Mouse (Mus musculus): ENCODE measurements around the gene Ddx19b. TPM values are rescaled to one million over a fixed set of nuclear protein-coding genes. Genes with fewer than 3 reads are reported as not detected.

Gene Ddx19b
- total and polyA plus RNA-seq, 3 experiments = 3.2 to 10.3 (median 10.3) TPM

DNA sequence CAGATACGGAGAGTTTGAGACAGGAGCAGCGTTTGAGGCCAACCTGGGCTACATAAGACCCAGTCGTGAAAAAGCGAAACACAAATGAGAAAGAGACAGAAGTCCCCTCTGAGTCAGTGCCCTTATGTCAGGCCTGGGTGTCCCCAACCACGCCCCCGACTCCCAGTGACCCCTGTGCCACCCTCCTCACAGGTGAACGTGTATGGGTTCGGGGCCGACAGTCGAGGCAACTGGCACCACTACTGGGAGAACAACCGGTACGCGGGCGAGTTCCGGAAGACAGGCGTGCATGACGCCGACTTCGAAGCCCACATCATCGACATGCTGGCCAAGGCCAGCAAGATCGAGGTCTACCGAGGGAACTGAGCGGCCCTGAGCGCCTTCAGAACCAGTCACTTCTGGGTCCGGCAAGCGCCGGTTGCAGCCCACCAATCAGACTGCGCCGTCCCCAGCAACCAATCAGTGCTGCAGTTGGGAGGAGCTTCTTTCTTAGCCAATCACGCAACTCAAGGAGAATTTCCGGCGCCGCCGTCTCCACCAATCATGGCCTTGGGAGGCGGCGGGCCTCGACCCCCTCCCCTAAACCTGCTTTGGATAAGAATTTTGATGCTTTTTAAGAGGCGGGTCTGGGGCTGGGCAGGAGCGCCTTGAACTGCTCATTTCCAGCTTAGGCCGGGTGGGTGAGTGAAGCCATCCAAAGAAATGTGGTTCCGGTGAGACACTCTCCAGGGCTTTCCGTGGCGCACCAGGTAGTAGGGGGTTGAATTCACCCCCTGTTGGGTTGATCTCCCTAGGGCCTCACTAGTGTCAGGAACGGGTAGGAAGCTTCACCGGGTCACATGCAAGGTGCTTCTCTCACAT is 61.4 kb downstream of the Ddx19b start:
- peak overlapping the region; percentile 78 for H3K9ac ChIP-seq (ENCODE audit: low read depth, low read length)
- H3K27me3 ChIP-seq (ENCODE audit: control insufficient read depth, insufficient read depth, low read length) = no peaks in the 10 kb centered on the region
- no peaks in the 10 kb centered on the region for H3K36me3 ChIP-seq (ENCODE audit: control insufficient read depth, insufficient read depth, low read length)
- 16% methylated on average over 45 of the region's 45 CpGs for WGBS
- TF ChIP-seq EP300 (IDR thresholded peaks at IDR 0.05; ENCODE audit: insufficient read depth, low read depth, low read length) (no peak), CTCF (IDR thresholded peaks at IDR 0.05) (no peak), POLR2A (IDR thresholded peaks at IDR 0.05; ENCODE audit: insufficient read depth, low read depth, low read length) (peak; percentile 77)
- peak overlapping the region; percentile 75 for H3K27ac ChIP-seq
- H3K79me2 ChIP-seq (replicated peaks; ENCODE audit: control insufficient read depth, insufficient read depth, low read length) = no peaks in the 10 kb centered on the region
- peaks cover 9% of the 10 kb centered on the region for H3K4me1 ChIP-seq (ENCODE audit: control insufficient read depth, insufficient read depth, low read length)
- H3K4me3 ChIP-seq = peak overlapping the region; percentile 60
- DNase-seq = peak; percentile 82 to 91
- intact Hi-C loops (cut with DNase I) = loop anchor here (2.0 kb wide), 2 partner anchors 27 to 69 kb away; partner anchors contain the start of gene Ddx19a

DNA sequence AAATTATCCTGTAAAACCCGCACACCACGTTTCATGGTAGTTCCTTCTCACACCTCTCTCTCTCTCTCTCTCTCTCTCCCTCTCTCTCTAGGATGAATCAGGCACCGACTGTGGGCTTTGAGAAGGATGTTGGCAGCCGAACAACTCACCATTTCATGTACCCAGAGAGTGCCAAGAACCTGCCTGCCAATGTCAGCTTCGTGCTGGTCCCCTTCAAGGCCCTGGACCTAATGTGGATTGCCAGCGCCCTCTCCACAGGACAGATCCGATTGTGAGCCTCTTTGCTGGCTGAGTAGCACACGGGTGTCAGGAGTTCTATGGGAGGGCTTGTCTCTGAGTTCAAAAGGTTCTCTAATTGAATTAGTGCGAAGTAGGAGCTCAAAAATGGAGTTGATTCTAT is 64.2 kb downstream of the Ddx19b start:
- DNase-seq = no peak
- Histone ChIP-seq H3K4me1 (ENCODE audit: control insufficient read depth, insufficient read depth, low read length) (peaks cover 11% of the 10 kb centered on the region), H3K27ac (no peak overlapping the region), H3K9ac (ENCODE audit: low read depth, low read length) (no peak overlapping the region), H3K79me2 (replicated peaks; ENCODE audit: control insufficient read depth, insufficient read depth, low read length) (no peaks in the 10 kb centered on the region), H3K27me3 (ENCODE audit: control insufficient read depth, insufficient read depth, low read length) (no peaks in the 10 kb centered on the region), H3K4me3 (no peak overlapping the region), H3K36me3 (ENCODE audit: control insufficient read depth, insufficient read depth, low read length) (no peaks in the 10 kb centered on the region)
- intact Hi-C loops (cut with DNase I) = no loop called here
- TF ChIP-seq EP300 (IDR thresholded peaks at IDR 0.05; ENCODE audit: insufficient read depth, low read depth, low read length) (no peak), POLR2A (IDR thresholded peaks at IDR 0.05; ENCODE audit: insufficient read depth, low read depth, low read length) (no peak), CTCF (IDR thresholded peaks at IDR 0.05) (no peak)
- 64% methylated on average over 9 of the region's 9 CpGs for WGBS

DNA sequence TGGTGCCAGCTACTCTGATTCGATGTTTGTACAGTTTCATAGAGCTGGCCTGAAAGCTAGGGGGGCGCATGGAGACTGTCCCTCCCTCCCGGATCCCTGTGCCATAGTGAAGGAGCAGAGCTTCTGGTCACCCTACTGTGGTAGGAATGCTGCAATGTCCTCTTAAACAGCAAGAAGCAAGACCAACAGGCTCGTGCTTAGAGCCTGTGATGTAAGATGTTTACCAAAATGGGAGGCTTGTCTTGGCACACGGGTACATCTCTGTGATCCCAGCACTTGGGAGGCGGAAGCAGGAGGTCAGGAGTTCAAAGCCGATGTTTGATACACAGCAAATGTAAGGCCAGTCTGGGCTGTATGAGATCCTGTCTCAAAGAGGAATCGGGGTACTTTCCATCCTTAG is 65.0 kb downstream of the Ddx19b start:
- peaks cover 11% of the 10 kb centered on the region for H3K4me1 ChIP-seq (ENCODE audit: control insufficient read depth, insufficient read depth, low read length)
- no peak overlapping the region for H3K4me3 ChIP-seq
- no peak for TF ChIP-seq EP300 (IDR thresholded peaks at IDR 0.05; ENCODE audit: insufficient read depth, low read depth, low read length)
- TF ChIP-seq CTCF (IDR thresholded peaks at IDR 0.05) = no peak
- no peak for TF ChIP-seq POLR2A (IDR thresholded peaks at IDR 0.05; ENCODE audit: insufficient read depth, low read depth, low read length)
- H3K27me3 ChIP-seq (ENCODE audit: control insufficient read depth, insufficient read depth, low read length) = no peaks in the 10 kb centered on the region
- H3K27ac ChIP-seq = peak overlapping the region; percentile 64
- DNase-seq = peak in 1 of 2 experiments; percentile 33
- intact Hi-C loops (cut with DNase I) = no loop called here
- whole genome bisulfite sequencing = 38% methylated on average over 8 of the region's 8 CpGs
- no peaks in the 10 kb centered on the region for H3K79me2 ChIP-seq (replicated peaks; ENCODE audit: control insufficient read depth, insufficient read depth, low read length)
- H3K9ac ChIP-seq (ENCODE audit: low read depth, low read length) = no peak overlapping the region
- no peaks in the 10 kb centered on the region for H3K36me3 ChIP-seq (ENCODE audit: control insufficient read depth, insufficient read depth, low read length)

DNA sequence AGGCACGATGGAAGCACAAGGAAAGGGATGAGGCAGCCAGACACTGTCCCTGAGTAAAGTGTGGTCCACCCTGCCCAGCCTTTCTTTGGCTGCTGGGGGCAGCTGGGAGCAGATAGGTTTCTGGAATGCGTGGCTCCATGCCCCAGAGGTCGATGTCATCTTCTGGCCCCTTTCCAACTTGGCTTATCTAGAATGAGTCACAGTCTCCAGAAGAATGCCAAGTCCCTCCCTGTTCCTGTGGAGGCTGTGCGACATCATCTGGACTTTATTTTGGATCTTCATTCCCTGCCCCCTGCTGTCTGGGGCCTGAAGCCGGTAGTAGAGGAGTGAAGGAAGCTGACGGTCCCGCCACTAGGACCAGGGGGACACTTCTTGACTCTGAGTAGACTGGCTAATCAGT is 66.0 kb downstream of the Ddx19b start:
- H3K4me3 ChIP-seq = no peak overlapping the region
- peak; percentile 89; the same call in 1 of the 2 replicates for TF ChIP-seq EP300 (IDR thresholded peaks at IDR 0.05; ENCODE audit: insufficient read depth, low read depth, low read length)
- TF ChIP-seq CTCF (IDR thresholded peaks at IDR 0.05) = peak; percentile 81
- 0 out of 2 replicates have a peak, but pooled peaks have one; percentile 34 for TF ChIP-seq POLR2A (IDR thresholded peaks at IDR 0.05; ENCODE audit: insufficient read depth, low read depth, low read length)
- peak; percentile 84 to 89 for DNase-seq
- H3K27me3 ChIP-seq (ENCODE audit: control insufficient read depth, insufficient read depth, low read length) = no peaks in the 10 kb centered on the region
- 4% methylated on average over 7 of the region's 7 CpGs for WGBS
- H3K27ac ChIP-seq = peak overlapping the region; percentile 64
- H3K9ac ChIP-seq (ENCODE audit: low read depth, low read length) = no peak overlapping the region
- H3K79me2 ChIP-seq (replicated peaks; ENCODE audit: control insufficient read depth, insufficient read depth, low read length) = no peaks in the 10 kb centered on the region
- no peaks in the 10 kb centered on the region for H3K36me3 ChIP-seq (ENCODE audit: control insufficient read depth, insufficient read depth, low read length)
- intact Hi-C loops (cut with DNase I) = loop anchor here (2.0 kb wide), 2 partner anchors 15 to 45 kb away; no protein-coding TSS in a partner anchor
- H3K4me1 ChIP-seq (ENCODE audit: control insufficient read depth, insufficient read depth, low read length) = peaks cover 10% of the 10 kb centered on the region

DNA sequence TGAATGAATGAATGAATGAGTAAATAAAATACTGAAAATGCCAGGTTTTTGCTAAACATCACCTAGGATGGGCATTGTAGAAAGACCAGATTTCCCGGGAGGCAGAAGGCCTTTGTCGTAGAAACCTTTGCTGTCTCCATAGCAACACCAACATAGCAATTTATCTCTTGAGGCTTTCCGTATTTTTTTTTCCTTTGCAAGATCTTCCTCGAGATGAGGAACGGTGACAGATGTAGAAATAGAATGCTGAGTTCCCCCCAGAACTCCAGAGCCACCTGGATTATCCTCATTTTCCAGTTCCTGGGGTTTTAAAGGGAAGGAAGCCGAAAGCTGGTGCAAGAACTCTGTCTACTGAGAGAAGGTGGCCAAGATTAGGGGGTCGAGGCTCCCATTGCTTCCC is 66.9 kb downstream of the Ddx19b start:
- H3K4me1 ChIP-seq (ENCODE audit: control insufficient read depth, insufficient read depth, low read length) = peaks cover 9% of the 10 kb centered on the region
- H3K36me3 ChIP-seq (ENCODE audit: control insufficient read depth, insufficient read depth, low read length) = no peaks in the 10 kb centered on the region
- TF ChIP-seq CTCF (IDR thresholded peaks at IDR 0.05) (no peak), EP300 (IDR thresholded peaks at IDR 0.05; ENCODE audit: insufficient read depth, low read depth, low read length) (no peak), POLR2A (IDR thresholded peaks at IDR 0.05; ENCODE audit: insufficient read depth, low read depth, low read length) (no peak)
- no peaks in the 10 kb centered on the region for H3K79me2 ChIP-seq (replicated peaks; ENCODE audit: control insufficient read depth, insufficient read depth, low read length)
- no peak overlapping the region for H3K9ac ChIP-seq (ENCODE audit: low read depth, low read length)
- intact Hi-C loops (cut with DNase I) = loop anchor here (2.0 kb wide), 2 partner anchors 14 to 44 kb away; no protein-coding TSS in a partner anchor
- H3K27me3 ChIP-seq (ENCODE audit: control insufficient read depth, insufficient read depth, low read length) = no peaks in the 10 kb centered on the region
- H3K27ac ChIP-seq = peak overlapping the region; percentile 17; the same call in 1 of the 2 replicates
- no peak for DNase-seq
- 58% methylated on average over 7 of the region's 7 CpGs for WGBS
- H3K4me3 ChIP-seq = no peak overlapping the region

DNA sequence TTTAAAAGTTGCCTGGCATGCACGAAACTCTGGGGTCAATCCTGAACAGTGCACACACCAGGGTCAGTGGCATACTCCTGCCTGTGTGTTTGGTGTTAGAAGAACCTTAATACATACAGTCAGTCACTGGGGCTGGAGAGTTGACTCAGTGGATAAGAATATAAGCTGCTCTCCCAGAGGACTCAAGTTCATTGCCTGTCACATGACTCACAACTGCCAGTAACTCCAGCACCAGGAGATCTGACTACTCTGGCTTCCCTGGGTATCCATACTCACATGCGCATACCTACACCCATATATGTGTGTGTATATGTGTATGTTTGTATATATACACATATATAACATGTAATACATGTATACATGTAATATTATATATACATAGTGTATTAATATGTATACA is 68.5 kb downstream of the Ddx19b start:
- TF ChIP-seq POLR2A (IDR thresholded peaks at IDR 0.05; ENCODE audit: insufficient read depth, low read depth, low read length) = no peak
- no peak for DNase-seq
- 92% methylated on average over 2 of the region's 2 CpGs for whole genome bisulfite sequencing
- Histone ChIP-seq H3K9ac (ENCODE audit: low read depth, low read length) (no peak overlapping the region), H3K79me2 (replicated peaks; ENCODE audit: control insufficient read depth, insufficient read depth, low read length) (no peaks in the 10 kb centered on the region), H3K4me1 (ENCODE audit: control insufficient read depth, insufficient read depth, low read length) (peaks cover 9% of the 10 kb centered on the region), H3K36me3 (ENCODE audit: control insufficient read depth, insufficient read depth, low read length) (no peaks in the 10 kb centered on the region), H3K27me3 (ENCODE audit: control insufficient read depth, insufficient read depth, low read length) (no peaks in the 10 kb centered on the region), H3K27ac (no peak overlapping the region), H3K4me3 (no peak overlapping the region)
- intact Hi-C loops (cut with DNase I) = no loop called here
